Mouse (Mus musculus) limb, embryonic 12.5 days (tissue): ENCODE data around the gene Sema3b. TPM values are rescaled to one million over a fixed set of nuclear protein-coding genes. Genes with fewer than 3 reads are reported as not detected.

ENCODE experiments used
- ATAC-seq: fragments of 200-750 bp; cut with Nextera tagmentation; 2 replicates; pipeline ENCODE4 v1.8.0; 2017; ENCODE audit warnings: low read depth, moderate TSS enrichment; ENCODE audit not compliant: insufficient number of reproducible peaks, insufficient read depth, low FRiP score, low TSS enrichment
- H3K27ac ChIP-seq: fragments of 300-500 bp; sonication (generic); 2 replicates; pipeline ENCODE4 v1.5.1; 2016; ENCODE audit warnings: mild to moderate bottlenecking, moderate library complexity
- H3K27me3 ChIP-seq: fragments of 300-500 bp; sonication (generic); 2 replicates; pipeline ENCODE4 v1.6.1; 2016; ENCODE audit warnings: mild to moderate bottlenecking, moderate library complexity
- H3K36me3 ChIP-seq: fragments of 300-500 bp; sonication (generic); 2 replicates; pipeline ENCODE4 v1.6.1; 2016; ENCODE audit warnings: mild to moderate bottlenecking, moderate library complexity
- H3K4me1 ChIP-seq: fragments of 300-500 bp; sonication (generic); replicated peaks from 2 replicates; pipeline ENCODE4 v1.6.1; 2016
- H3K4me2 ChIP-seq: fragments of 300-500 bp; sonication (generic); 2 replicates; pipeline ENCODE4 v1.6.1; 2016; ENCODE audit warnings: mild to moderate bottlenecking, moderate library complexity
- H3K4me3 ChIP-seq: fragments of 300-500 bp; sonication (generic); replicated peaks from 2 replicates; pipeline ENCODE4 v1.5.1; 2016; ENCODE audit warnings: mild to moderate bottlenecking
- H3K9ac ChIP-seq: fragments of 300-500 bp; sonication (generic); replicated peaks from 2 replicates; pipeline ENCODE4 v1.6.1; 2016; ENCODE audit warnings: mild to moderate bottlenecking, moderate library complexity
- H3K9me3 ChIP-seq: fragments of 300-500 bp; sonication (generic); 2 replicates; pipeline ENCODE4 v1.6.1; 2016; ENCODE audit warnings: mild to moderate bottlenecking, moderate library complexity
- WGBS: fragments of 180-500 bp; shearing (Covaris S2); methylation state at CpG from one replicate; pipeline ENCODE4 v1.1.7; 2016; 5-methylcytosine and 5-hydroxymethylcytosine counted together
- polyA plus RNA-seq: library from polyadenylated mRNA; unstranded; fragments of >200 nt; fragmentation: Nextera tagmentation; extraction: Ambion mirVana; gene quantifications from 2 replicates; pipeline ENCODE4 v1.2.1, GENCODE M21; 2016

Sema3b gene
- polyA plus RNA-seq, 1 experiment from 2014 or later, result 8.1 TPM

DNA sequence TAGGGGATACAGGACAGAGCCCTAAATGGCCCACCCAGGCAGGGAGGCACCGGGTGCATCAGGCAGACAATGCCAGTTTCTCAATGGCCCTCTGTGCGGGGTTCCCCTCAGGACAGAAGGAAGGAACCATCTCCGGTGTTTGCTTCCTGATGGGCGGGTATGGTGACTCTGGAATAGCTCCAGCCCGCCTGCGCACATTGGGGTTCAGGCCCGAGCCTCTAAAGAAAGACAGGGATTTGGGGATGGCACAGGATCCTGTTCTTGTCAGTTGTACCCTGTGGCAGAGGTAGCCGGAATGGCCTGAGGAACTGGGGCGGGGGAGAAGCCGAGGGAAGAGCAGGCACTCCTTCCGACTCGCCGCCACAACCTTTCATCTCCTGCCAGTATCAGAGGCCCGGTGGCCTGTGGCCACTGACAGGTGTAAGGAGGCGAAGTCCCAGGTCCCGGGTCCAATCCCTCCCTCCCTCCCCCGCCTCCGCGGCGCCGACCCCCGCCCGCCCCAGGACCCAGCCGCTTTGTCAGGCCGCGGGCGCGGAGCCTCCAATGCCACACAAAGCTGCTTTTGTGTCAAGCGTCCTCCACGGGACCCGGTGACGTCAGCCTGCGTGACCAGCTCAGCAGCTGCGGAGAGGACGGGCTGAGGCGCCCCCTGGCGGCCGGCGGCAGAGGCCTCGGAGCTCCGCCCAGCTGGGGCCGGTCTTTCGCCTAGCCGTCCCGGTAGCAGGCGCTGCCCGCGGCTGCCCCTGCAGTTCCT lies 3.3 kb upstream of the Sema3b start:
- H3K4me2 ChIP-seq, result peak overlapping the region; percentile 70
- no peaks in the 10 kb centered on the region for H3K9me3 ChIP-seq
- peak overlapping the region; percentile 91 for H3K27ac ChIP-seq
- peaks cover 56% of the 10 kb centered on the region for H3K4me1 ChIP-seq
- peak overlapping the region; percentile 60 for H3K9ac ChIP-seq
- H3K4me3 ChIP-seq, result peak overlapping the region; percentile 39
- 9% methylated on average over 46 of the region's 48 CpGs for WGBS
- peaks cover 39% of the 10 kb centered on the region for H3K36me3 ChIP-seq
- ATAC-seq, result peak; percentile 87
- H3K27me3 ChIP-seq, result no peaks in the 10 kb centered on the region

GRCm38 (mm10) chr9:107611456-107612190 lies 2.6 kb upstream of the Sema3b start:
- no peak; the same call in none of the 2 replicates for ATAC-seq
- Histone ChIP-seq H3K36me3 (peaks cover 33% of the 10 kb centered on the region), H3K9ac (peak overlapping the region; percentile 60; the same call in 1 of the 2 replicates), H3K27ac (peak overlapping the region; percentile 91), H3K27me3 (no peaks in the 10 kb centered on the region), H3K9me3 (no peaks in the 10 kb centered on the region), H3K4me3 (peak overlapping the region; percentile 39), H3K4me1 (peaks cover 63% of the 10 kb centered on the region), H3K4me2 (peak overlapping the region; percentile 70)
- WGBS, result 79% methylated on average over 6 of the region's 6 CpGs

DNA sequence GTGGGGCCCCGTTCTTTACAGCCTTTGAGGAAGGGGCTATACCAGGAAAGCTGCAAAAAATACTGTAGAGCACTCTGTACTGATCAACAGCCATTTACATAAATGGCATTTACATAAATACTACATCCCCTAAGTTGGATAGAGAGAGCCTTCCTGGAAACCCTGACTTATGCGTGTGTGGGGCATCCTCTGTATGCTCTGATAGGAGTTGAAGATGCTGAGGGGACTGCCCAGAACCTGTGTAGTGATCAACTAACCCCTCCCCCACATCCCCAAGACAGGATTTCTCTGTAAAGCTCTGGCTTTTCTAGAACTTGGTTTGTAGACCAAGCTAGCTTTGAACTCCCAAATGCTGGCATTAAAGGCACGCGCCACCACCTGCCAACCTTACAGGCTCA lies 403 bp upstream of the Sema3b start:
- Histone ChIP-seq H3K4me3 (no peak overlapping the region), H3K4me1 (peaks cover 85% of the 10 kb centered on the region), H3K36me3 (peaks cover 11% of the 10 kb centered on the region), H3K9me3 (no peaks in the 10 kb centered on the region), H3K4me2 (peak overlapping the region; percentile 56; the same call in 1 of the 2 replicates), H3K27ac (peak overlapping the region; percentile 74), H3K27me3 (no peaks in the 10 kb centered on the region), H3K9ac (no peak overlapping the region)
- 62% methylated on average over 4 of the region's 4 CpGs for WGBS
- no peak for ATAC-seq

GRCm38 (mm10) chr9:107607653-107608245 lies 1.3 kb downstream of the Sema3b start:
- H3K4me3 ChIP-seq, result no peak overlapping the region
- peak overlapping the region; percentile 56 for H3K4me2 ChIP-seq
- no peaks in the 10 kb centered on the region for H3K36me3 ChIP-seq
- H3K27me3 ChIP-seq, result no peaks in the 10 kb centered on the region
- H3K9me3 ChIP-seq, result no peaks in the 10 kb centered on the region
- peak overlapping the region; percentile 74 for H3K27ac ChIP-seq
- no peak for ATAC-seq
- peaks cover 95% of the 10 kb centered on the region for H3K4me1 ChIP-seq
- H3K9ac ChIP-seq, result 0 out of 2 replicates have a peak overlapping the region, but pooled peaks have one; percentile 18
- WGBS, result 48% methylated on average over 9 of the region's 9 CpGs

GRCm38 (mm10) chr9:107607036-107607435 lies 2.0 kb downstream of the Sema3b start:
- no peaks in the 10 kb centered on the region for H3K9me3 ChIP-seq
- peak overlapping the region; percentile 28 for H3K9ac ChIP-seq
- no peaks in the 10 kb centered on the region for H3K36me3 ChIP-seq
- peak overlapping the region; percentile 56 for H3K4me2 ChIP-seq
- H3K4me1 ChIP-seq, result peaks cover 97% of the 10 kb centered on the region
- WGBS, result 62% methylated on average over 2 of the region's 2 CpGs
- H3K4me3 ChIP-seq, result peak overlapping the region; percentile 21
- peak overlapping the region; percentile 74 for H3K27ac ChIP-seq
- H3K27me3 ChIP-seq, result no peaks in the 10 kb centered on the region
- no peak for ATAC-seq

GRCm38 (mm10) chr9:107606591-107606990 lies 2.4 kb downstream of the Sema3b start:
- Histone ChIP-seq H3K27me3 (no peaks in the 10 kb centered on the region), H3K9ac (peak overlapping the region; percentile 28), H3K27ac (peak overlapping the region; percentile 74), H3K9me3 (no peaks in the 10 kb centered on the region), H3K4me1 (peaks cover 93% of the 10 kb centered on the region), H3K4me3 (peak overlapping the region; percentile 21), H3K4me2 (peak overlapping the region; percentile 56), H3K36me3 (no peaks in the 10 kb centered on the region)
- no peak for ATAC-seq
- 3% methylated on average over 9 of the region's 9 CpGs for WGBS

DNA sequence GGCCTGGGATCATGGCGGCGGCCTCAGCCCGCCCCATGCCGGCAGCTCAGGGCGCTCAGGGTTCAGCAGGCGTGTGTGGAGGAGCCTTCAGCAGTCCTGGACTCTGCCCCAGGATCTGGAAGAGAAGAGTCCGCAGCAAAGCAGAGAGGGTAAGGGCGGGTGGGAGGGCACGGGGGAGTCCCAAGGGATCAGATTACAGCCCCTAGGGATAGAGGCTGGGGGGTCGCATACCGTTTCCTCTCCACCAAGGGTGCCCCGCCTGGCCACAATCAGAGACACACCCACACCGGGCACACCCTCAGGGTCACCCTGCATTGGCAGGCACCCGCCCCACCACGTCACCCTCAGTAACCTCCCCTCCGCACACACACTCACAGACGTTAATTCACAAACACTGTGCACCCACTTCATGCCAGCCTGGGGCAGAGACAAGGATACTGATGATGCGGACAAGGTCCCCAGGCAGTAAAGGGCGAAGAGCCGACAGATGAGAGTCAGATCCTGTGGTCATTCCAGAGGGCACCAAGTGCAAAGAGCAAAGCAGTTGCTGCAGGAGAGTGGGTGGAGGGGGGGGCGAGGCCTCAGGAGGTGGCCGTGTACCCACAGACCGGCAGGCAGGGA lies 3.9 kb downstream of the Sema3b start:
- Histone ChIP-seq H3K36me3 (no peaks in the 10 kb centered on the region), H3K27me3 (no peaks in the 10 kb centered on the region; the same call in 1 of the 2 replicates), H3K4me2 (peak overlapping the region; percentile 45), H3K4me1 (peaks cover 79% of the 10 kb centered on the region), H3K9me3 (no peaks in the 10 kb centered on the region), H3K9ac (peak overlapping the region; percentile 34), H3K4me3 (peak overlapping the region; percentile 20), H3K27ac (peak overlapping the region; percentile 74)
- WGBS, result 38% methylated on average over 23 of the region's 23 CpGs
- no peak for ATAC-seq

- H3K36me3 ChIP-seq, result peaks cover 4% of the 10 kb centered on the region; the same call in 1 of the 2 replicates
- no peaks in the 10 kb centered on the region for H3K9me3 ChIP-seq
- H3K4me1 ChIP-seq, result peaks cover 60% of the 10 kb centered on the region
- peaks cover 8% of the 10 kb centered on the region for H3K27me3 ChIP-seq
- WGBS, result 79% methylated on average over 6 of the region's 6 CpGs
- ATAC-seq, result no peak
- H3K4me3 ChIP-seq, result no peak overlapping the region
- no peak overlapping the region for H3K4me2 ChIP-seq
- no peak overlapping the region for H3K9ac ChIP-seq
- H3K27ac ChIP-seq, result no peak overlapping the region
Measured at GRCm38 (mm10) chr9:107603251-107603650, 5.8 kb downstream of the Sema3b start.

DNA sequence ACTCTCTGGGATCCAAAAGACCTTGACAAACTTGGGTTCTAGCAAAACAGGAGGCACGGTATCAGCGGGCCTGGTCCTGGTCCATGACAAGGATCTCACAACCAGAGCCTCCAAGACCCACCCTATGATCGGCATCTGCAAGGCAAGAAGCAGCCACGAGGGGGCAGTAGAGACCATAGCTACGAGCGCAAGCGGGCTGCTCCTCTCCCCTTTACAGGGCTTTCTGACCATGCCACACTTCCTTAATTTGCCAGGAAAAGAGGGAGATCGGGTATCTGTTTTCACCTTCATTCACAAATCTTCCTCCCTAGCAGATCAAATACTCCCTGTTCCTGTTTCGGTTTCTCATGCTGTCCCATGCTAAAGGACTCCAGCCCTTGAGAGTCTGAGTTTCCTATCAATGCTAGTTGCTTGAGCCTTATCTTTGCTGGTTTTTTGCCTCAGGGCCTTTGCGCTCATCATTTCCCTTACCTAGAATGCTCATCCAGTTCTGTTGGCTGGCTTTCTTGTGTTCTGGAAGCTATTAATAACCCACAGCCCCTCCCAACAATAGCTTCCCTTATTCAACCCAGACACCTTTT lies 6.9 kb downstream of the Sema3b start:
- ATAC-seq, result no peak
- Histone ChIP-seq H3K9me3 (no peaks in the 10 kb centered on the region), H3K4me3 (no peak overlapping the region), H3K27ac (0 out of 2 replicates have a peak overlapping the region, but pooled peaks have one; percentile 5), H3K9ac (0 out of 2 replicates have a peak overlapping the region, but pooled peaks have one; percentile 5), H3K36me3 (peaks cover 4% of the 10 kb centered on the region; the same call in 1 of the 2 replicates), H3K4me1 (peaks cover 49% of the 10 kb centered on the region), H3K4me2 (no peak overlapping the region), H3K27me3 (peaks cover 8% of the 10 kb centered on the region)
- 11% methylated on average over 10 of the region's 10 CpGs for WGBS

DNA sequence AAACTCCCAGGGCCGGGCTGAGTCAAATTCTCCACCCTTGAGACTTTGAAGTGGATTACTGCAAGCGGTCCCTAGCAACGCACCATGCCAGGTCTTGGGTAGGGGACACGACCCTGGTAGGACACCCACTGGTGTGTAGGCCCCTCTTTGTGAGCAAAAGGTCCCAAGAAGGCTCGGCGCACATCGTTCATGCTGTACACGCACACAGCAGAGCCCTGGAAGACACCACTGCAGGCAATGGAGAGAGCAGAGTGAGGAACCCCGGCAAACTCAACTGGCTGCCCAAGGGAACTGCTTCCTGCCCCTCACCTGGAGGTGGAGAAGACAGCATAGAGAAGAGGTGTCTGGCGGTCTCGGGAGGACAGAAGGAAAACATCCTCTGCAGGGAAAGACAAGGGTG lies 7.8 kb downstream of the Sema3b start:
- Histone ChIP-seq H3K36me3 (peaks cover 4% of the 10 kb centered on the region; the same call in 1 of the 2 replicates), H3K9me3 (no peaks in the 10 kb centered on the region), H3K9ac (no peak overlapping the region), H3K4me1 (peaks cover 40% of the 10 kb centered on the region), H3K4me3 (no peak overlapping the region), H3K27ac (no peak overlapping the region), H3K4me2 (no peak overlapping the region), H3K27me3 (peaks cover 8% of the 10 kb centered on the region)
- ATAC-seq, result no peak
- 82% methylated on average over 11 of the region's 11 CpGs for WGBS
